Mouse (Mus musculus): ENCODE measurements around the gene Ncdn. TPM values are rescaled to one million over a fixed set of nuclear protein-coding genes. Genes with fewer than 3 reads are reported as not detected.

The Ncdn gene
- polyA plus RNA-seq, 1 experiment from 2014 or later = 33.4 TPM

- no peak overlapping the region for H3K4me3 ChIP-seq (replicated peaks)
- peaks cover 3% of the 10 kb centered on the region; the same call in 1 of the 2 replicates for H3K36me3 ChIP-seq
- no peaks in the 10 kb centered on the region for H3K27me3 ChIP-seq
- no peaks in the 10 kb centered on the region for H3K9me3 ChIP-seq (replicated peaks)
- no peak overlapping the region for H3K27ac ChIP-seq (replicated peaks)
- H3K4me2 ChIP-seq (replicated peaks) = no peak overlapping the region
- no peak for ATAC-seq (ENCODE audit: insufficient number of reproducible peaks, low FRiP score, low TSS enrichment, low read depth)
- no peak overlapping the region for H3K9ac ChIP-seq
- WGBS = 78% methylated on average over 4 of the region's 4 CpGs
- H3K4me1 ChIP-seq = no peaks in the 10 kb centered on the region
Observed at GRCm38 (mm10) chr4:126770831-126771230, 17.6 kb upstream of the Ncdn start.

- Histone ChIP-seq H3K27me3 (no peaks in the 10 kb centered on the region), H3K4me1 (no peaks in the 10 kb centered on the region), H3K36me3 (peaks cover 3% of the 10 kb centered on the region; the same call in 1 of the 2 replicates), H3K4me2 (replicated peaks) (no peak overlapping the region), H3K9ac (no peak overlapping the region), H3K9me3 (replicated peaks) (no peaks in the 10 kb centered on the region), H3K4me3 (replicated peaks) (no peak overlapping the region), H3K27ac (replicated peaks) (no peak overlapping the region)
- ATAC-seq (ENCODE audit: insufficient number of reproducible peaks, low FRiP score, low TSS enrichment, low read depth) = no peak
- WGBS = 79% methylated on average over 9 of the region's 9 CpGs
Observed at GRCm38 (mm10) chr4:126769800-126770563, 16.7 kb upstream of the Ncdn start.

DNA sequence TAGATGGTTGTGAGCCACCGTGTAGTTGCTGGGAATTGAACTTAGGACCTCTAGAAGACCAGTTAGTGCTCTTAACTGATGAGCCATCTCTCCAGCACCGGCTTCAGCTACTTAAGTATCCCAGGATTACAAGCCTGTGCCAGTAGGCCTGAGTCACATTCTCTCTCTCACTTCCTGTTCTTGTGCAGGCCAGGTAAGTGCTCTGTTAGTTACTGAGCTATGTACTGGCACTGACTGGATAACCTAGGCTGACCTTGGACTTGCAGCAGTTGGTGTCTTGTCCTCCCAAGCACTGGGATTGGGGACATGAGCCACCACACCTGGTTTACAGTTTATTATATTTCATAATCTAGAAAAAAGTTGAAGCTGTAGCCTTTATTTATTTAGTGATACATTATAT is 10.2 kb upstream of the Ncdn start:
- H3K9ac ChIP-seq = no peak overlapping the region
- no peaks in the 10 kb centered on the region for H3K9me3 ChIP-seq (replicated peaks)
- 85% methylated on average over 2 of the region's 2 CpGs for WGBS
- H3K27ac ChIP-seq (replicated peaks) = no peak overlapping the region
- no peak overlapping the region for H3K4me3 ChIP-seq (replicated peaks)
- ATAC-seq (ENCODE audit: insufficient number of reproducible peaks, low FRiP score, low TSS enrichment, low read depth) = no peak
- no peaks in the 10 kb centered on the region for H3K27me3 ChIP-seq
- no peak overlapping the region for H3K4me2 ChIP-seq (replicated peaks)
- H3K36me3 ChIP-seq = peaks cover 34% of the 10 kb centered on the region
- no peaks in the 10 kb centered on the region for H3K4me1 ChIP-seq

GRCm38 (mm10) chr4:126762586-126763359 is 9.5 kb upstream of the Ncdn start:
- Histone ChIP-seq H3K4me2 (replicated peaks) (no peak overlapping the region), H3K9me3 (replicated peaks) (no peaks in the 10 kb centered on the region), H3K36me3 (peaks cover 41% of the 10 kb centered on the region), H3K4me1 (no peaks in the 10 kb centered on the region), H3K27me3 (no peaks in the 10 kb centered on the region), H3K4me3 (replicated peaks) (no peak overlapping the region), H3K9ac (no peak overlapping the region), H3K27ac (replicated peaks) (no peak overlapping the region)
- 74% methylated on average over 11 of the region's 11 CpGs for WGBS
- ATAC-seq (ENCODE audit: insufficient number of reproducible peaks, low FRiP score, low TSS enrichment, low read depth) = no peak

DNA sequence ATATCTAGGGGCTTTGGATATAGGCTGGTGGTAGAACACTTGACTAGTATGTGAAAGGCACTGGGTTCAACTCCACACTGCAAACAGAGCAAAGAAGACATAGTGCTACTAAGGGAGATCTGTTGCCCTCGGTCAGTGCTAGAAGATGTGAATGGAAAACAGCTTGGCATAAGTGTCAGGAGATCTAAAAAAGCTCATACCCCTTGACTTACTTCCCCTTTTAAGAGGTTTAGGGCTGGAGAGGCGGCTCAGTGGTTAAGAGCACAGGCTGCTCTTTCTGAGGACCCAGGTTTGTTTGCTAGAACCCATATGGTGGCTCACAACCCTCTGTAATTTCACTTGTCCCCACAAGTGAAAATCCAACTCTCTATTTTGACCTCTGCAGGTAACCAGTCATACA is 6.2 kb upstream of the Ncdn start:
- no peak overlapping the region for H3K27ac ChIP-seq (replicated peaks)
- no peaks in the 10 kb centered on the region for H3K27me3 ChIP-seq
- peaks cover 41% of the 10 kb centered on the region for H3K36me3 ChIP-seq
- H3K9me3 ChIP-seq (replicated peaks) = no peaks in the 10 kb centered on the region
- no peak overlapping the region for H3K4me2 ChIP-seq (replicated peaks)
- no peak overlapping the region for H3K4me3 ChIP-seq (replicated peaks)
- 88% methylated on average over 2 of the region's 2 CpGs for WGBS
- peaks cover 8% of the 10 kb centered on the region for H3K4me1 ChIP-seq
- H3K9ac ChIP-seq = no peak overlapping the region
- ATAC-seq (ENCODE audit: insufficient number of reproducible peaks, low FRiP score, low TSS enrichment, low read depth) = no peak

DNA sequence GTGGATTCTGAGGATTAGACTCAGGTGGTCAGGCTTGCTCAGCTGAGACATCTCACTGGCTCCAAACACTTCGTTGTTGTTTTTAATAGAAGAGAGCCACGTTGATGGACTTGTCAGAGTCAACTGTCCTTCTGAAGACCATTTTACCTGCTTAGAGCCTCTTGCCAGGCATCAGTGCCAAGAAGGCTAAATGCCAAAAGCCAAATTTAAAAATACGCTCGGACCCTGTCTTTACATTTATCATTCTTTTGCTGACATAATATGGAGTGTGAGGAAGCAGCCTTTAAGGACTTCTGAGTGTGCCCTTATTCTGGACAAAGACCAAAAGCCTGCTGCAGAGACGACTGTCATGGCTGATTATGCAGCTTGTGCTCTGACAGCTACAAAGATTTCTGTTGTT is 5.1 kb upstream of the Ncdn start:
- Histone ChIP-seq H3K36me3 (peaks cover 37% of the 10 kb centered on the region), H3K4me2 (replicated peaks) (no peak overlapping the region), H3K4me3 (replicated peaks) (no peak overlapping the region), H3K27ac (replicated peaks) (no peak overlapping the region), H3K27me3 (no peaks in the 10 kb centered on the region), H3K4me1 (peaks cover 11% of the 10 kb centered on the region), H3K9me3 (replicated peaks) (no peaks in the 10 kb centered on the region), H3K9ac (no peak overlapping the region)
- no peak for ATAC-seq (ENCODE audit: insufficient number of reproducible peaks, low FRiP score, low TSS enrichment, low read depth)
- 81% methylated on average over 5 of the region's 5 CpGs for WGBS

- Histone ChIP-seq H3K36me3 (peaks cover 28% of the 10 kb centered on the region), H3K4me2 (replicated peaks) (no peak overlapping the region), H3K9ac (no peak overlapping the region), H3K9me3 (replicated peaks) (no peaks in the 10 kb centered on the region), H3K4me1 (peaks cover 20% of the 10 kb centered on the region), H3K4me3 (replicated peaks) (no peak overlapping the region), H3K27me3 (no peaks in the 10 kb centered on the region), H3K27ac (replicated peaks) (no peak overlapping the region)
- WGBS = 66% methylated on average over 4 of the region's 4 CpGs
- ATAC-seq (ENCODE audit: insufficient number of reproducible peaks, low FRiP score, low TSS enrichment, low read depth) = no peak
Observed at GRCm38 (mm10) chr4:126756766-126757165, 3.5 kb upstream of the Ncdn start.

- peaks cover 20% of the 10 kb centered on the region; the same call in 1 of the 2 replicates for H3K36me3 ChIP-seq
- no peak for ATAC-seq (ENCODE audit: insufficient number of reproducible peaks, low FRiP score, low TSS enrichment, low read depth)
- H3K4me2 ChIP-seq (replicated peaks) = peak overlapping the region; percentile 98
- peaks cover 39% of the 10 kb centered on the region for H3K4me1 ChIP-seq
- no peak overlapping the region for H3K27ac ChIP-seq (replicated peaks)
- 50% methylated on average over 12 of the region's 12 CpGs for WGBS
- no peaks in the 10 kb centered on the region for H3K9me3 ChIP-seq (replicated peaks)
- H3K4me3 ChIP-seq (replicated peaks) = peak overlapping the region; percentile 91
- H3K27me3 ChIP-seq = no peaks in the 10 kb centered on the region
- H3K9ac ChIP-seq = no peak overlapping the region
Observed at GRCm38 (mm10) chr4:126754736-126755374, 1.6 kb upstream of the Ncdn start.

- H3K9ac ChIP-seq = peak overlapping the region; percentile 82
- H3K36me3 ChIP-seq = peaks cover 21% of the 10 kb centered on the region
- H3K4me2 ChIP-seq (replicated peaks) = peak overlapping the region; percentile 98
- WGBS = under 1% methylated on average over 12 of the region's 12 CpGs
- ATAC-seq (ENCODE audit: insufficient number of reproducible peaks, low FRiP score, low TSS enrichment, low read depth) = no peak
- H3K27ac ChIP-seq (replicated peaks) = peak overlapping the region; percentile 98
- H3K9me3 ChIP-seq (replicated peaks) = no peaks in the 10 kb centered on the region
- H3K27me3 ChIP-seq = no peaks in the 10 kb centered on the region
- peak overlapping the region; percentile 91 for H3K4me3 ChIP-seq (replicated peaks)
- H3K4me1 ChIP-seq = peaks cover 45% of the 10 kb centered on the region
Observed at GRCm38 (mm10) chr4:126754231-126754611, 983 bp upstream of the Ncdn start.

DNA sequence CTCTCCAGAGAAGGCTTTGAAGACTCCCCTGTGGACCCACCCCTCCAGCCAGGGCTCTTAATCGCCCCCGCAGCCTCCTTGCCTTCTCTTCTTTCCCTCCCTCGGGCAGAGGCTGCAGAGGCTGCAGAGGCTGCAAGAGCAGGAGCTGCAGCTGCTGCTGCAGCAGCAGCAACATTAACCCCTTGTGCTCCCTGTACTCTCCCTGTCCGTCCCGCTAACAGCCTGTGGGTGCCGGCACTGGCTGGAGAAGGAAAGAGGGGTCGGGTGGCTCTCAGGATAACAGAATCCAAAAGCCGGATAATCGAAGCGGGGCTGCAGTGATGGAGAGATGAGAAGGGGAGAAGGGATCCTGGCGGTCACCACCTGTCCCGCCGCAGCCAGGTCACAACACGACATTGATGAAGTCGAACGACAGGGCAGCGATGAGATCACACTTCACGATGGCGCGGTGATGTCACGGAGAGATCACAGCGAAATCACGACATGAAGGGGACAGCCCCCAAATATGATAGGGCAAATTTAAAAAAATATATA is 563 bp downstream of the Ncdn start:
- Histone ChIP-seq H3K4me1 (peaks cover 52% of the 10 kb centered on the region), H3K27me3 (no peaks in the 10 kb centered on the region), H3K9me3 (replicated peaks) (no peaks in the 10 kb centered on the region), H3K27ac (replicated peaks) (peak overlapping the region; percentile 98), H3K36me3 (peaks cover 26% of the 10 kb centered on the region), H3K4me3 (replicated peaks) (peak overlapping the region; percentile 91), H3K9ac (peak overlapping the region; percentile 82), H3K4me2 (replicated peaks) (peak overlapping the region; percentile 98)
- under 1% methylated on average over 23 of the region's 23 CpGs for WGBS
- ATAC-seq (ENCODE audit: insufficient number of reproducible peaks, low FRiP score, low TSS enrichment, low read depth) = no peak

DNA sequence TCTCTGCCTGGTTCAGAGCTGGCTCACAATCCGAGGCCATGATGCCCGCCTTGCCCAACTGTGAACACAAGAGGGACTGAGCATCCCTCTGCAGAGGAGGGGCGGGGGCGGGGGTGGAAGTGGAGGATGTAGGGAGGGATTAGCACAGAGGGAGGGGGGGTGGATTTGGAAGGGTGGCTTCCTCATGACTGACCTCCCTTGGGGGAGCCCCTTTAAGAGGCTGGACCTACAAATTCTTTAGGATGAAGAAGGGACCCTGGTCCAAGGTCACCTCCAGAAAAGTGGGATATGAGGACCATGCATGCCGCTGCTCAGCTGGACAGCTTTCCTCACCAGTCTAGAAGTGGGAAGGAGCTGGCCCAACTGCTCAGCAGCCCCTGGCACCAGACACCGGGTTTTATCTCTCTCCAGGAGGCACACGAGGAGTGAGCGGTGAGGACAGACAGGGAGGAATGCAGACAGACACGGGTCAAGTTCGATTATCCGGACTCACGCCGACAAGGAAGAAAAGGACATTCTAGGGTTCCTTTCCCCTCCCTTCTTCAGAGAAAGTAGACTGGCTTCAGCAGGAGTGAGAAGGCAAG is 1.1 kb downstream of the Ncdn start:
- no peaks in the 10 kb centered on the region for H3K27me3 ChIP-seq
- no peak for ATAC-seq (ENCODE audit: insufficient number of reproducible peaks, low FRiP score, low TSS enrichment, low read depth)
- peak overlapping the region; percentile 82 for H3K9ac ChIP-seq
- peak overlapping the region; percentile 98; the same call in 1 of the 2 replicates for H3K27ac ChIP-seq (replicated peaks)
- peak overlapping the region; percentile 91 for H3K4me3 ChIP-seq (replicated peaks)
- peaks cover 52% of the 10 kb centered on the region for H3K4me1 ChIP-seq
- no peaks in the 10 kb centered on the region for H3K9me3 ChIP-seq (replicated peaks)
- peaks cover 28% of the 10 kb centered on the region for H3K36me3 ChIP-seq
- H3K4me2 ChIP-seq (replicated peaks) = peak overlapping the region; percentile 98
- 4% methylated on average over 13 of the region's 13 CpGs for WGBS
